Mouse (Mus musculus): ENCODE measurements at regions not wholly inside any gene's neighbourhood (a gene's known extent, or its start where the extent isn't known, plus 50 kb on each side); places are given as distances from the start of the nearest gene placed in this dataset.

GRCm38 (mm10) chr15:56294910-56295438, 1182.5 kb downstream of the Slc22a22 start:
- Histone ChIP-seq H3K4me1 (ENCODE audit: control insufficient read depth, insufficient read depth, low read length) (no peaks in the 10 kb centered on the region), H3K9me3 (ENCODE audit: control insufficient read depth, low read length) (no peaks in the 10 kb centered on the region), H3K4me2 (ENCODE audit: low read length) (no peak overlapping the region), H3K9ac (replicated peaks; ENCODE audit: low read length) (no peak overlapping the region), H3K27ac (replicated peaks; ENCODE audit: low read depth, low read length) (no peak overlapping the region), H3K4me3 (replicated peaks; ENCODE audit: low read depth, low read length) (no peak overlapping the region), H3K36me3 (ENCODE audit: control insufficient read depth, insufficient read depth, low read length) (no peaks in the 10 kb centered on the region), H3K27me3 (ENCODE audit: control insufficient read depth, insufficient read depth, low read length) (no peaks in the 10 kb centered on the region)
- WGBS = 84% methylated on average over 3 of the region's 3 CpGs
- ATAC-seq (ENCODE audit: low FRiP score, low TSS enrichment) (no peak), DNase-seq (no peak)

- WGBS = 58% methylated on average over 7 of the region's 7 CpGs
- no peaks in the 10 kb centered on the region for H3K27me3 ChIP-seq (ENCODE audit: control insufficient read depth, insufficient read depth, low read length)
These were observed 1198.7 kb downstream of the Slc22a22 start for GRCm38 (mm10) chr15:56278622-56279301.

GRCm38 (mm10) chr15:56278006-56278405, 1199.4 kb downstream of the Slc22a22 start:
- no peaks in the 10 kb centered on the region for H3K4me1 ChIP-seq (ENCODE audit: control insufficient read depth, insufficient read depth, low read length)
- WGBS = 45% methylated on average over 3 of the region's 3 CpGs
- no peak overlapping the region for H3K4me3 ChIP-seq (replicated peaks; ENCODE audit: low read depth, low read length)
- no peak overlapping the region for H3K9ac ChIP-seq (replicated peaks; ENCODE audit: low read length)
- no peak overlapping the region for H3K4me2 ChIP-seq (ENCODE audit: low read length)
- no peaks in the 10 kb centered on the region for H3K9me3 ChIP-seq (ENCODE audit: control insufficient read depth, low read length)
- no peaks in the 10 kb centered on the region for H3K36me3 ChIP-seq (ENCODE audit: control insufficient read depth, insufficient read depth, low read length)
- ATAC-seq (ENCODE audit: low FRiP score, low TSS enrichment) (peak; percentile 29; the same call in 1 of the 2 replicates), DNase-seq (peak; percentile 39)
- H3K27me3 ChIP-seq (ENCODE audit: control insufficient read depth, insufficient read depth, low read length) = no peaks in the 10 kb centered on the region
- H3K27ac ChIP-seq (replicated peaks; ENCODE audit: low read depth, low read length) = 0 out of 2 replicates have a peak overlapping the region, but pooled peaks have one; percentile 20

More at GRCm38 (mm10) chr15:56278622-56279301, 1198.7 kb downstream of the Slc22a22 start:
- Histone ChIP-seq H3K9me3 (ENCODE audit: control insufficient read depth, low read length) (no peaks in the 10 kb centered on the region), H3K4me1 (ENCODE audit: control insufficient read depth, insufficient read depth, low read length) (no peaks in the 10 kb centered on the region), H3K9ac (replicated peaks; ENCODE audit: low read length) (no peak overlapping the region), H3K36me3 (ENCODE audit: control insufficient read depth, insufficient read depth, low read length) (no peaks in the 10 kb centered on the region), H3K4me3 (replicated peaks; ENCODE audit: low read depth, low read length) (no peak overlapping the region), H3K27ac (replicated peaks; ENCODE audit: low read depth, low read length) (no peak overlapping the region), H3K4me2 (ENCODE audit: low read length) (no peak overlapping the region)
- ATAC-seq (ENCODE audit: low FRiP score, low TSS enrichment) (peak; percentile 83; the same call in 1 of the 2 replicates), DNase-seq (peak; percentile 85)

GRCm38 (mm10) chr15:56248731-56249130, 1228.7 kb downstream of the Slc22a22 start:
- Histone ChIP-seq H3K4me3 (replicated peaks; ENCODE audit: low read depth, low read length) (no peak overlapping the region), H3K36me3 (ENCODE audit: control insufficient read depth, insufficient read depth, low read length) (no peaks in the 10 kb centered on the region), H3K4me1 (ENCODE audit: control insufficient read depth, insufficient read depth, low read length) (no peaks in the 10 kb centered on the region), H3K9me3 (ENCODE audit: control insufficient read depth, low read length) (no peaks in the 10 kb centered on the region), H3K9ac (replicated peaks; ENCODE audit: low read length) (no peak overlapping the region), H3K4me2 (ENCODE audit: low read length) (no peak overlapping the region), H3K27me3 (ENCODE audit: control insufficient read depth, insufficient read depth, low read length) (no peaks in the 10 kb centered on the region), H3K27ac (replicated peaks; ENCODE audit: low read depth, low read length) (no peak overlapping the region)
- ATAC-seq (ENCODE audit: low FRiP score, low TSS enrichment) (no peak), DNase-seq (no peak)
- WGBS = 86% methylated on average over 1 of the region's 1 CpGs

GRCm38 (mm10) chr15:56244004-56244735, 1233.3 kb downstream of the Slc22a22 start:
- ATAC-seq (ENCODE audit: low FRiP score, low TSS enrichment) = no peak
- Histone ChIP-seq H3K27me3 (ENCODE audit: control insufficient read depth, insufficient read depth, low read length) (no peaks in the 10 kb centered on the region), H3K36me3 (ENCODE audit: control insufficient read depth, insufficient read depth, low read length) (no peaks in the 10 kb centered on the region), H3K9me3 (ENCODE audit: control insufficient read depth, low read length) (no peaks in the 10 kb centered on the region), H3K27ac (replicated peaks; ENCODE audit: low read depth, low read length) (no peak overlapping the region), H3K4me2 (ENCODE audit: low read length) (no peak overlapping the region), H3K4me1 (ENCODE audit: control insufficient read depth, insufficient read depth, low read length) (no peaks in the 10 kb centered on the region), H3K9ac (replicated peaks; ENCODE audit: low read length) (no peak overlapping the region), H3K4me3 (replicated peaks; ENCODE audit: low read depth, low read length) (no peak overlapping the region)
- WGBS = 85% methylated on average over 9 of the region's 9 CpGs
- no peak for DNase-seq

- Histone ChIP-seq H3K4me1 (ENCODE audit: control insufficient read depth, insufficient read depth, low read length) (no peaks in the 10 kb centered on the region), H3K27me3 (ENCODE audit: control insufficient read depth, insufficient read depth, low read length) (no peaks in the 10 kb centered on the region), H3K9me3 (ENCODE audit: control insufficient read depth, low read length) (no peaks in the 10 kb centered on the region), H3K27ac (replicated peaks; ENCODE audit: low read depth, low read length) (no peak overlapping the region), H3K4me3 (replicated peaks; ENCODE audit: low read depth, low read length) (no peak overlapping the region), H3K36me3 (ENCODE audit: control insufficient read depth, insufficient read depth, low read length) (no peaks in the 10 kb centered on the region), H3K9ac (replicated peaks; ENCODE audit: low read length) (no peak overlapping the region), H3K4me2 (ENCODE audit: low read length) (no peak overlapping the region)
- DNase-seq = no peak
- WGBS = 90% methylated on average over 5 of the region's 5 CpGs
- ATAC-seq (ENCODE audit: low FRiP score, low TSS enrichment) = no peak
These were observed 1274.9 kb downstream of the Slc22a22 start for GRCm38 (mm10) chr15:56202552-56202951.

GRCm38 (mm10) chr15:56199336-56199735, 1278.1 kb downstream of the Slc22a22 start:
- 71% methylated on average over 2 of the region's 2 CpGs for WGBS
- H3K36me3 ChIP-seq (ENCODE audit: control insufficient read depth, insufficient read depth, low read length) = no peaks in the 10 kb centered on the region
- H3K9ac ChIP-seq (replicated peaks; ENCODE audit: low read length) = no peak overlapping the region
- no peak overlapping the region for H3K4me2 ChIP-seq (ENCODE audit: low read length)
- DNase-seq = peak; percentile 2
- H3K27me3 ChIP-seq (ENCODE audit: control insufficient read depth, insufficient read depth, low read length) = no peaks in the 10 kb centered on the region
- no peak overlapping the region for H3K4me3 ChIP-seq (replicated peaks; ENCODE audit: low read depth, low read length)
- H3K4me1 ChIP-seq (ENCODE audit: control insufficient read depth, insufficient read depth, low read length) = no peaks in the 10 kb centered on the region
- H3K27ac ChIP-seq (replicated peaks; ENCODE audit: low read depth, low read length) = no peak overlapping the region
- no peak for ATAC-seq (ENCODE audit: low FRiP score, low TSS enrichment)
- no peaks in the 10 kb centered on the region for H3K9me3 ChIP-seq (ENCODE audit: control insufficient read depth, low read length)

- WGBS = 81% methylated on average over 1 of the region's 1 CpGs
- no peak overlapping the region for H3K27ac ChIP-seq (replicated peaks; ENCODE audit: low read depth, low read length)
- H3K4me2 ChIP-seq (ENCODE audit: low read length) = no peak overlapping the region
- H3K4me1 ChIP-seq (ENCODE audit: control insufficient read depth, insufficient read depth, low read length) = no peaks in the 10 kb centered on the region
- H3K36me3 ChIP-seq (ENCODE audit: control insufficient read depth, insufficient read depth, low read length) = no peaks in the 10 kb centered on the region
- H3K27me3 ChIP-seq (ENCODE audit: control insufficient read depth, insufficient read depth, low read length) = no peaks in the 10 kb centered on the region
- ATAC-seq (ENCODE audit: low FRiP score, low TSS enrichment) = no peak
- no peak overlapping the region for H3K4me3 ChIP-seq (replicated peaks; ENCODE audit: low read depth, low read length)
- no peaks in the 10 kb centered on the region for H3K9me3 ChIP-seq (ENCODE audit: control insufficient read depth, low read length)
- no peak overlapping the region for H3K9ac ChIP-seq (replicated peaks; ENCODE audit: low read length)
- peak; percentile 4 for DNase-seq
These were observed 1279.8 kb downstream of the Slc22a22 start for GRCm38 (mm10) chr15:56197425-56198201.

Data from midbrain, embryonic 14.5 days (tissue).